Mouse (Mus musculus) lung, postnatal 25 days (tissue): ENCODE results near the gene Dnajc28.

Source experiments
- DNase-seq: peaks from one replicate; pipeline ENCODE4 v3.0.0; 2022; ENCODE audit warnings: low spot score

The Dnajc28 gene

DNA sequence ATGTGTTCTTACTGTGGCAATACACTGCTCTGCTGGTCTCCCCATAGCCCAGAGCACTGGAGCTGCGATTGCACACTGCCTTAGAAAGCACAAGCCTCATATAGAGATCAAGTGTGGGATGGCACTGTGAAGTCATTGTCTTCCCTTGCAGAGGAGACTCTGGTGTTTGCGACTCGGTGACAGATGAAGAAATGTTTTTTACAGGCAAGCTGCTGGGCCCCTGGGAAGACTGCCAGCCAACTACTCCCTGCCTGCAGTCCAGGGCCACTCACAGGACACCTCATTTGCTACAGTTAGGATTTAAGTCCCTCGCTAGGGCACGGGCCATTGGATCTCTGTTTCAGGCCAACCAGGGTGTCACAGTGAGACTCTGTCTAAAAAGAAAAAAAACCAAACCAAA, 13.6 kb upstream of the Dnajc28 start:
- no peak for DNase-seq

GRCm38 (mm10) chr16:91630584-91630983, 11.8 kb upstream of the Dnajc28 start:
- no peak for DNase-seq

DNA sequence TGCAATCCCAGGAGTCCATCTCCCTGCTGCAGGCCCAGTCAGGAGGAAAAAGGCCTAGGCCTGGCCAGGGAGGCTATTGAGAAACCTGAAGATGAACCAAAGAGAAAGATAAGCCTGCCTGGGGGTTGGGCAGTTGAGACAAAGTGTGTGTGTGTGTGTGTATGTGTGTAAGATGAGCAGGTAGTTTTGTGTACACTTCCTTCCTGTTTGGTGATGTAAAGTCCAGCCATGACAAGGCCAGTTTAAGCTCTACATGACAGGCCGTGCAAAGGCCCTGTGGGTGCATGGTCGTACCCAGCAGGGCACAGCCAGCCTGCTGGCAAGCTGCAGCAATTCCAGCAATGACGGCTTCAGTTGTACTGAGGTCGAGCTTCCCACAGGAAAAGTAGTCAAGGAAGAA, 10.9 kb upstream of the Dnajc28 start:
- DNase-seq: no peak

- no peak for DNase-seq
Observed at GRCm38 (mm10) chr16:91628673-91629072, 9.8 kb upstream of the Dnajc28 start.

- no peak for DNase-seq
Observed at GRCm38 (mm10) chr16:91627831-91628230, 9.0 kb upstream of the Dnajc28 start.

DNA sequence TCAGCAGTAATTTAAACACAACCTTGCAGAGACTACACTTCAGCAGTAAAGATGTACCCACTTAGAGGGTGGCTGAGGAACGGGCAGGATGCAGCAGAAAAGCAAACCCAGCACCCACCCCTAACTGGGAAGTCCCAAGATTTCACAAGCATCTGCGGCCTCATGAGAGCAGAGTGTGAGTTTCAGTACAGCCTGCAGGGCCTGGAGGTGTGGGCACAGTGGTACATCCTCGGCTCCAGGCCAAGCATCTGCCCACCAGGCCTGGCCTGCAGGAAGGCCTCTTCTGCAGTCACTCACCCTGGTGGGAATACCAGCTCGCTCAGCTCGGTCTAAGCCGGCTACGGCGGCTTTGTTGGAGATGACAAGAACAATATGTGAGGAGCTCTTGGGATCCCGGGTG, 4.2 kb upstream of the Dnajc28 start:
- DNase-seq: no peak

- peak; percentile 83 for DNase-seq
Observed at GRCm38 (mm10) chr16:91620991-91621390, 2.2 kb upstream of the Dnajc28 start.

DNA sequence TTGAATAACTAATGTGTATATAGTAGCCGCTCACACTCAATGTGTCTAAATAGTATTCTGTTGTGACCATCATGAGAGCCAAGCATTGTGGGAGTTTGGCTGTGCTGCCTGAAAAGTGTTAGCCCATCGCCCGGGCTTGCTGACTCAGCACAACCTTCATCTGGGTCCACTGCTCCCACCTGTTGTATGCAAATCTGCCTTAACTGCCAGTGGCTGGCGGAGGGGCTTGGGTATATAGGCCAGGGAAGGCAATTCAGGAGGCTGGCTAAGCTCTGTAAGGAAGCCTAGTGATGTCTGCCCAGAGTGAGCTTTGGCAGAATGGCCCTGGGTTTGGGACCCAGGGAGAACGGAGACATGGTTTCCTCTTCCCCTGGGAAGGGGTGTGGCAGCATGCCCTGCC, 1.4 kb upstream of the Dnajc28 start:
- DNase-seq: no peak

DNA sequence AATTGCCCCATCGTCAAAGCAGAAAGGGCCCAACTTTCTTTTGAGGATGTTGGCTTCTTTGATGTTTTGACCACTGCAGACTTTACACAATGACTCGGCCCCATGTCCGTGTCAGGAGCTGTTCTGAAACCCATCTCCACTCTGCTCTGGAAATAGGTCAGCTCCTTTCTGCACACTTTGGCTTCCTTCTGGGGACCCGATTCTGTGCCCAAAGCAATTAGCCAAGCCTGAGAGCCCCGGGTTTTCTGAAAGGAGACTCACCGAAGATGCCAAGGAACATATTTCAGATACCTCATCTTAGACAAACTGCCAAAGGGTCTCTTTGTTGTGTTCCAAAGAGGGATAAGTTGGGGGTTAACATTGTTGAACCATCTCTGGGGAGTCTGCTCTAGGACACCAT, 4.3 kb downstream of the Dnajc28 start:
- DNase-seq: no peak

GRCm38 (mm10) chr16:91612525-91612924, 6.3 kb downstream of the Dnajc28 start:
- no peak for DNase-seq

- DNase-seq: peak; percentile 55
Observed at GRCm38 (mm10) chr16:91611248-91611647, 7.6 kb downstream of the Dnajc28 start.

DNA sequence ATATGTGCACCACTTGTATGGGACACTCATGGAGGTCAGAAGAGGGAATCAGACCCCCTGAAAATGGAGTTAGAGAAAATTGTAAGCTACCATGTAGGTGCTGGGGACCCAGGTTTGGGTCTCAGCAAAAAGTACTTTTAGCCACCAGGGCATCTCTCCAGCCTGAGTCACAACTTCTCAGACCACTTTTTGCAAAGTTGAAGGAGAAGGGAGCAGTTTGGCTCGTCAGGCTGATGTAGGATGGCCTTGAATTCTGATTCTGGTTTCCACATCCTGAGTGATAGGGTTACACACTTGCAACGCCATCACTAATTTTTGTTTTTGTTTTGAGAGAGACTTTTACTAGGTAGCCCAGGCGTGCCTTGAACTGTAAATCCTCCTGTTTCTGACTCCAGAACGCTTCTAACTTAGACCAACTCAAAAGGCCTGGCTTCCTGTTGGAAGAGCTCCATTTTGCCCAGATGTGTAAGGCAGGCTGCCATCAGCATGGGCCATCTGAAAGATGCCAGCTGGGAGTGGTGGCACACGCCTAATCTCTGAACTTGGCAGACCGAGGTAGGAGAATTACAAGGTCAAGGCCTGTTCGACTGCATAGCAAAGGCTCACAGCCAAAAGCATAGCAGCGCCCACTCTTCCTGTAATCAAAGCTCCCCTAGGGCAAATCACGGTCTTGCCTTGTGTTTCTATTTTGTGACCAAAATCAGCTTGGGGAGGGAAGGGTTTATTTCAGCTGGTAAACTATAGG, 9.2 kb downstream of the Dnajc28 start:
- peak; percentile 51 for DNase-seq

DNA sequence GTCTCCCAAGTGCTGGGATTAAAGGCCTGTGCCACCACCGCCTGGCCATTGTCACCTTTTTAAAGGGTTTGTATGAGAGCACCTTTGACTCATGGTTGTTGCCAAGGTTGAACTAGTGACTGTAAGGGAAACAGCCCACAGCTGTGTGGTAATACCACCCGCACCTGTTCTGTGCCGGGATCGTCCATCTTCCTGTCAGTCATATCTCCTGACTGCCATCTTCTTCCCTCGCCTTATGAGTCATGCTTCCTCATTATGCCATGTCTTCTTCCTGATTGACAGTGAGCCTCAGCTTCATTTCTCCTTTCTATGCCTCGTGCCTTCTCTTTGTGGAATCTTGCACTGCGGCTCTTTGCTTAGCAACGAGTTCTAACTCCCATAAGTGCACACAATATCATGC, 11.9 kb downstream of the Dnajc28 start:
- DNase-seq: no peak

DNA sequence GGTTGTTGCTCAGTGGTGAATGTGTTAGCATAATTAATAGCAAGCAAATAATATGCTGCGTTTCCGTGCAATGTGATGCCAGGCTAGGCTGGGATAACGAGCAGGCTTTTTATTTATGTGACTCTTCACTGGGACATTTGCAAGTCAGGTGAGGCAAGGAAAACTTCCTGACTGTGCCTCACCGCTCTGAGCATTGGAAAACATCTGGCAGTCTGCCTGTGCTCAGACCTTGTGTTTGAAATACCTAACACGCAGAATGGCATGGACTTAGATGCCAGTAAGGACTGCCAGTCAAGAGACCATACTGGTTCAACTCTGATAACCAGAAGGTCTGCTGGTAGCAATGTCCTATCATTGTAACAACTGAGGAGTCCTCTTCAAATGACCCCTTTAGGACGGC, 13.7 kb downstream of the Dnajc28 start:
- no peak for DNase-seq

DNA sequence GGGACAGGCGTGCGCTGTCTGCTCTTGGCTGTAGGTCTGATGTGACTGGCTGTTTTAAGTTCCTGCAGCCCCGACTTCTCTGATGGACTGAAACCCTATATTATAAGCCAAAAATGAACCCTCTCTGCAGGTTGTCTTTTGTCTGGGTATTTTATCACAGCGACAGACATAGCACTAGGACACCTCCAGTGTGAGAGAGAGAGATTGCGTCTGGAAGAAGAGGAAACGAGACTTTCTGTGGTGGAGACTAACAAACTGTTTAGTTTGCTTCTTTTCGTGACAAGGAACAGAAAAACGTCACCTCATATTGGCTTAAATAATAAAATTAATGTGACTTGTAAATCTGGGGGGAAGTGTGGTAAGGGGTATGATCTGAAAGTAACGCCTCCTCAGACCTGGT, 17.1 kb downstream of the Dnajc28 start:
- no peak for DNase-seq

DNA sequence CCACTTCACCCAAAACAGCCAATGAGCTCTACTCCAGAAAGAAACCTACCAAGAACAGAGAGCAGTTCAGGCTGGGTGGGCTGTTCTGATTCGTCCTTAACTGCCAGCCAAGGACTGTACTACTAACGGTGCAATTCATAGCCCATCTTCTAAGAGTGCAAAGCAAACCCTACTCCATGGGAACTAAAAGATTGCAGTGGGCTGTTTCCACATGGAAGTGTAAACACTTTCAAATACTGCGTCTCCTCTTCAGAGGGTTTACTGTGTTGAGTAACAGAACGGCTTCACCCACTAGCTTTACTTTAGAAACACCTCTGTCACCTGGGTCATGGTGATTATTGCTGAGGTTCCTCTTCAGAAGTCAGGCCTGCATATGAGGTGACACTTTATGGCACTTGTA, 17.7 kb downstream of the Dnajc28 start:
- DNase-seq: peak; percentile 51

- DNase-seq: no peak
Observed at GRCm38 (mm10) chr16:91599242-91599641, 19.6 kb downstream of the Dnajc28 start.

- DNase-seq: peak; percentile 99
Observed at GRCm38 (mm10) chr16:91597672-91598010, 21.2 kb downstream of the Dnajc28 start, which contains the start of gene Tmem50b. TSS of gene Tmem50b (minus strand) at chr16:91597800.

- DNase-seq: peak; percentile 46
Observed at GRCm38 (mm10) chr16:91596779-91597671, 21.8 kb downstream of the Dnajc28 start.

GRCm38 (mm10) chr16:91596397-91596778, 22.4 kb downstream of the Dnajc28 start:
- DNase-seq: peak; percentile 36

- no peak for DNase-seq
Observed at GRCm38 (mm10) chr16:91595076-91595475, 23.8 kb downstream of the Dnajc28 start.

GRCm38 (mm10) chr16:91593262-91593661, 25.6 kb downstream of the Dnajc28 start:
- no peak for DNase-seq

DNA sequence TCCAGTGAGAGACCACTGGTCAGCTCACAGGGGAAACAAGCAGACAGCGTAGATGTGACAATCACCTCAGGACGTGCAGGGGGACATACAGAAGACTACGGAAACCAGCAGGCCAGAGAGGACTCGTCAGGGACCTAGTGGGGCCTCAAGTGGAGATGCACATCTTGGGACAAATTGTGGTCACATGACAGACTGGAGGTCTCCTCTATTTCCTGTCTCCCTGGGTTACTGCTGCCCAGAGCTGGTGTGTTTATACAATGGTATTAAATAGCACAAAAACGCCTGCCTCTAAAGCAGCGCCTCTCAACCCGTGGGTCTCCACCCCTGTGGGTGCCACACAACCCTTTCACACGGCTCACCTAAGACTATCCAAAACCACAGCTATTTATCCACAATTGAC, 26.7 kb downstream of the Dnajc28 start:
- DNase-seq: no peak
